Mouse (Mus musculus): ENCODE data around the gene Kcnip1.

Gene Kcnip1

DNA sequence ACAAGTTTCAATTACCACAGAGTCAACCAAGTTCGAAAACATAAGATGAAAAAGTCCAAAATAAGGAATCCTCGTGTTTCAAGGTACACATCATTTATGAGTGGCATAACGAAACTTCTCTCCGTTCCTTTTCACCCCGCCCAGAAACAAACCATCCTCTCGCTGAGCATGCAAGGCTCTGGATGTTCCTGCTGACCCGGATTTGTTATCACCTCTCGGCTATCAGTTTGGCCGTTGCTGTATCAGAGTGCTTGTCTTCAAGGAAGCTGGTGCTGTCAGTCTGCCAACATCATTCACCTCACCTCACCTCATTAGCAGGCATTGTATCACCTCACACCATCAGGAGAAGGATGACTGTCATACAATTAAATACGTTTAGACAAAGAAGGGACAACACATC is 90.6 kb downstream of the Kcnip1 start:
- no peak for DNase-seq (ENCODE audit: low read depth, low spot score)

DNA sequence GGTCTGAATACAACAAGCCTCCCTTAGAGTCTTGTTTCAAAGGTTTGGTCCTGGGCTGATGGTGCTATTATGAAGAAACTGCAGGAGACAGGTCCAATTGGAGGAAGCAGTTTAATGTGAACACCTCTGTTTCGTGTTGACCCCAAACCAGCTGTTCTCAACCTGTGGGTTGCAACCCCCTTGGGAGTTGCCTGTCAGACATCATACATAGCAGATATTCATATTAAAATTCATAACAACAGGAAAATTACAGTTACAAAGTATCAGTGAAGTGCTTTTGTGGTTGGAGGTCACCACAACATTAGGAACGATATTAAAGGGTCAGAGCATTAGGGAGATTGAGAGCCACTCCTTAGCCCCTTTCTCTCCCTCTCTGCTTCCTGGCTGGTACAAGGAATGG is 91.2 kb downstream of the Kcnip1 start:
- no peak for DNase-seq (ENCODE audit: low read depth, low spot score)

DNA sequence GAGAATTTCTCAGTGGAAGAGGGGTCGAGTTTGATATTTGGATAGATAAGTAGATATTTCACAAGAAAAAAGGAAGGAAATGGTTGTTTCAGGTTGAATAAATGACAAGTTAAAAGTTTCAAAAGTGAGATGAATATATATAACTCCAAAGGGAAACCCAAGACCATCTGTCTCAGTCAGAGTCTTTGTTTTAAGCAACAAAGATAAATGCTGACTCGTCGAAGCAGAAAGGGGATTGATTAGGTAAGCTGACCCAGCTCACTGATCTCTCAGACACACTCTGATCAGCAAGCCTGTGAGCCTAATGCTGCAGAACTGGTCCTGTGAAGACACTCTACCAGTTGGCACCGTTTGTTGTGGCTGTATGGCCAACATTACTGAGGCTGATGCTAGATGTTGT is 101.9 kb downstream of the Kcnip1 start:
- no peak for DNase-seq (ENCODE audit: low read depth, low spot score)

DNA sequence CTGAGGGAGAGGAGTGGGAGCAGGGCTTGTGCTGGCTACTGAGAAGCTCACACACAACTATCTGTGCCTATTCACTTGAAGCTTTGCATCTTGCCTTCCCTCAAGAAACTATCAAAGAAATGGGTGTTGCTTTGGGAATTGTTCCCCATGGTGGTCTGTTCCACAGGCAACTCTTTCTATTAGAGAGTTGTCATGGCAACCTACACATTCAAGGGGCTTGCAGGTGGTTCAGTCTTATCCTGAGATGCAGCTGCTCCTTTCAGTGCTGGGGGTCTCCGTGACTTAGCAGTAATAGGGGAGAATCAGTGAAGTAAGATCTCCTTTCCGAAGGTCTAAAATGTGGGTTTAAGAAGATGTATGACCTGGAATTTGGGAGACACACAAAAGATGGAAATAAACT is 102.6 kb downstream of the Kcnip1 start:
- DNase-seq (ENCODE audit: low read depth, low spot score): no peak

DNA sequence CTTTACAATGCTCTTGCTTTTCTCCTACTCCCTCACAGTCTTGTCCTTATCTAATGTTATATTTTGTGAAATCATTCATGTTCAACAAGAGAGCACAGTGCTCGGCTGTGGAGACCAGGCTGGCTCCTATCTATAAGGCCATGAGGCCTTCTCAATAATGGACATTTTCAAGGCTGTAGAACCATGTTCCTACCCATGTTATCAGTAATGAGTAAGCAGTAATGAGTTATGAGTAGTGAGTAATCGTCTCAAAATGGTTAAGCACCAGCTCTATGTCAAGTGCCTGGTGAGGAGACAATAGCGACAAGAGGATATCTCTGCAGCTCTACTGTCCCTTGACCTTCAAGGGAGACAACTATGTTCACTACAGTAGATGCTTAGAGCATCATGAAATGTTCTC is 105.3 kb downstream of the Kcnip1 start:
- DNase-seq (ENCODE audit: low read depth, low spot score): no peak

DNA sequence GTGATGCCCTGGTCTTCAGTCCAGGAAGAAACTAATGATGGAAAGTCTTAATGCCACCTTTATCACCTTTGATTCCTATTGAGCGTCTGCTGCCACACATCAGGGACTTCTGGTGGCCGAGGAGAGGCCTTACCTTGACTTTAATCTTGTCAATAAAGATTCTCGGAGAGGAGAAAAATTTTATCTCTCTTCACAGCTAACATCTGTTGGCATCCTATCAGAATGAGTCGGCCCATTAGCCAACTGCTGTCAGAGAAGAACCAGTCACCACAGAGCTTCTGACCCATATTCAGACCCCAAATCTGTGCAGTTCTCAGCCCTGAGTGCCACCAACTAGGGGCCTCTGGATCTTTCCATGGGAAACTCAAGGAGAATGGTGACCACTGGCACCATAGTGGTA is 107.0 kb downstream of the Kcnip1 start:
- no peak for DNase-seq (ENCODE audit: low read depth, low spot score)

DNA sequence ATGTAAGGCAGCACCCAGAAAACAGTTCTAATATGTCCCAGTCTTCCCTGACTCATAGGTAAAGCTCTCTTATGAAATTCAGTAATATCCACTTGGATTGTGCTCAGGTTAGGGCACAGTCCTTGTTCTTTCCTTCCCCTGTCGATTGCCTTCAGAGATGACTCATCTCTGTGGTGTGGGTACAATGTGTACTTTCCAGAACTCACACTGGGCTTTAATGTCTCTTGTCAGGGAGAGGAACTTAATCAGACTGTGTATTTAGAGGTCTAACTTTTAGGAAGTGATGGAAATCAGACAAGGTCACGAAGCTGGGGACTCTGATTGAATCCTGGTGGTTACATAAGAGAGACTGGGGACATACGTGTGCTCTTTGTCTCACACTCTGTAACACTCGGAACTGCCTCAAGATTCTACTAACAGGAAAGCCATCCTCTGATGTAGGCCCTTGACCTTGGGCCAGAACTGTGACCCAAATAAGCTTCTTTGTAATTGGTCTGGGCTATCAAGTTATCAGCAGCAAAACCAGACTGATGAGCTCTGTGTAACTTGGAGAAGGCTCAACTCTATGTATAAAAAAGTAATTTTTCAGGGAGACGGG is 110.1 kb downstream of the Kcnip1 start:
- peak; percentile 16 for DNase-seq (ENCODE audit: low read depth, low spot score)

DNA sequence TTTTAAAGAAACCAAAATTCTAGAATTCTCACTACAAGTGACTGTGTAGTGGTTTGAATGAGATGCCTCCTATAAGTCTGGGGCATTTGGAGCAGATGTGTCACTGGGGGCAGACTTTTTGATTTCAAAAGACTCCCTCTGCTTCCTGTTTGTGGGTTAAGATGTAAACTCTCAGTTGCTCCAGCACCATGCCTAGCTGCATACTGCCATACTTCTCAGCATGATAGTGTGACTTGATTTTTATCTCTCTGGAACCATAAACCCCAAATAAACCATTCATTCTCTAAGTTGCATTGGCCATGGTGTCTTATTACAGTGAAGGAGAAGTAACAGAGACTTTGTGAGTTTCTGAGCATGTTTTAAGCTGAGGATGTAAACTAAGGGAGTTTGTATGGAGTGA is 118.0 kb downstream of the Kcnip1 start:
- no peak for DNase-seq (ENCODE audit: low read depth, low spot score)

DNA sequence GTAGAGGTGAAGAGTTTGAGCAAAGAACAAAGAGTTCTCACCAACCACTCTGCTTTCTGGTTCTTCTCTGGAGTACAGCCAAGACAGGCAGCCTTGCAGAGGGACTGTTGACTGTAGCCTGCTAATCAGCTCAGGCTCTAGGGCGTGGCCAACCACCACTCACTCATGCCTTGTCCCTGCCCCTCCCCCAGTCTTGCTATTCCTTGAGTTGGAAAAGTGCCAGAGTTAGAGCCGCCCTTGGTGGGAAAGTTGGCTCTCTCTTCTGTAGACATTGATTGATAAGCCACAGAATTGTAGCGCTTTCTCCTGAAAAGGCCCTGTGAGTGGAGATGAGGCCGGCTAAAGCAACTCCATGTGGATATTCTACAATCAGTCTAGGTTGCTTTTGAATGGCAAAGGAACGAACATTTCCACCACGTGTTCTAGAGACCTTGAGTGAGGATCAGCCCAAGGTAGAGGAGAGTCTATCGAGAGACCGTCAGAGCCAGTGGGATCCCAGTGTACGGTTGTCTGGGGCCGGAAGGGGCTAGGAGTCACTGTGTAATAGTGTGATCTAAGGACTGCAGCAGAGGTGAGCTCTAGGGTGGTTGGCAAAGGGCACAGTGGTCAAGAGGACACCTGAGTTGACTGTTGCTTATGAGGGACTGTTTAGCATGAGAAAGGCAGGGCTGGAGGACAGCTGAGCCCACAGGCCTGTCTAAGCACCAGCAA is 119.7 kb downstream of the Kcnip1 start:
- no peak for DNase-seq (ENCODE audit: low read depth, low spot score)

DNA sequence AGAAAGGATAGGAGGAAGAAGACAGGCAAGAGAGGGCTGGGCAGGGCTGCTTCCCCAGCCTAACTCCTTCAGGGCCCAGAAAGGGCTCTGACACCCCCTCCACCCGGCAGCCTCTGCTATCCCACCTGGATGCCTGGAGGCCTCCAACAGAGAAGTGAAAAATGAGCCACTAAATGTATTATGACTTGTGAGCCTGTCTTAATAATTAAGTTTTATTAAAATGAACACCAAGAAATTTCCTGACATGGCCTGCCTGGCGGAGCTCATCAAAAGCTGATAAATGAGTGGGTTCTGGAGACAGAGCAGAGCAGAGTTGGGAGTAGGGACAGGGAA is 120.3 kb downstream of the Kcnip1 start:
- no peak for DNase-seq (ENCODE audit: low read depth, low spot score)

DNA sequence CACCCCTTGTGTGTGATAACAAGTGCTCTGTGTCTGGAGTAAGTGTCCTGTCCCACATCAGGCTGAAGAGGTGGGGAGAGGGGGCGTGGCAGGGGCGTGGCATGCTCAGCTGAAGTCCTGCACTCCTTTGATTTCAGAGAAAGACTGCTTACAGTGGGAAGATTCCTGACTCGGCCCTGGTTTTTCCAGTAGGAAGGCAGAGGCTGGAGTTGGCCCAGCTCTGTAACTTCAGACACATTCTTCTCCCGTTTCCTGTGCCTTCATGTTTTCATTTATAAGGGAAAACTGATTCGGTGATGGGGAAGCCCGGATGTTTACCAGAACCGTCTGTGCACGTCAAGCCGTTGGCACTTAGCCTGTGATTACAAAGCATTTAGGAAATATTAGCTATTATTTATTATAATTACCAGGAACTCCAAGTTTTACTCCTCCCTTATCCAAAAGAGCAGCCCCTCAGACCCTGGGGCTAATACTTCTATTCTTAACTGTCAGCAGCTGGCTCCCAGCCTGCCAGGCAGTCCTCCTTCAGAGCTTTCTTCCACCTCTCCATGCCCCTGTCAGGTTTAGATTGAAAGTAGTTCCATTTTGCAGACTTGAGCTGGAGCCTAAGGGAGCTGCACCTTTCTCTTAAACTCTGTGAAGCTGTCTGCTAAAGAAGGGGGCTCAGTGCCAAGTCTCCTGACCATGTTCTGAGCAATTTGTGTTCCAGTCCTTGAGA is 120.8 kb downstream of the Kcnip1 start:
- peak; percentile 16 for DNase-seq (ENCODE audit: low read depth, low spot score)

DNA sequence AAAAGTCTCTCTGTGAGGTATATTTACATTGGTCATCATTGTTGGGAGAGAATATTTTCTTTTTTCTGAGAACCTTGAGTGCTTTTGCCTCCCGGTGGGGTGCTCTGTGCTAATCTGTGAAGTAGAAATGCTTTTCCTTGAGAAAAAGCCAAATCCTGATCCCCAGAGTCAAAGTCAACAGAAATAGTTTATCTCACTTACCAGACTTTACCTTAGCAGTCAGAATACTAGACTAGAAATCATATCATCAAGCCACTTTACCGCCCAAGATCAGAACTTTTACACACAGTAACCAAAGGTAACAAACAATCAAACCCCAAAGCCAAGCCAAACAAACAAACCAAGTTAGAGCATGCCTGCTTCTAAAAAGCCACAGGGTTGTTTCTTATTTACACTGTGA is 122.7 kb downstream of the Kcnip1 start:
- no peak for DNase-seq (ENCODE audit: low read depth, low spot score)

DNA sequence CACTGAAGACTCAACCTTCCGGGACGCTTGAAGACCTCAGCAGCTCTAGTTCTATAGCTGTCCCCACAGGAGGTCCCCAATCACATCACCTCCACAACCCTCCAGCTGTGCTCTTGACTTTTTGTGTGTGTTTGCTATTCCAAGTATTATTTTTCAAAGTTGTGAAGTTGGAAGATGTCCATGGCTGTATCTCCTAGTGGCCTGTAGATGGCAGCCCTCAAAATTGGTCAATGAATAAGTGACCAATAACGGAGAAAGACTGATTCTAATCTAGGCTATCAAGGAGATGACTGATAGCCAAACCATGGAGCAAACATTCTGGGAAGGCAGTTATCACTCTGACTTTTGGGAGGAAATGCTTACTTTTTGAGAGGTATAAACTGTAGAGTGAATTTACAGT is 123.4 kb downstream of the Kcnip1 start:
- no peak for DNase-seq (ENCODE audit: low read depth, low spot score)

DNA sequence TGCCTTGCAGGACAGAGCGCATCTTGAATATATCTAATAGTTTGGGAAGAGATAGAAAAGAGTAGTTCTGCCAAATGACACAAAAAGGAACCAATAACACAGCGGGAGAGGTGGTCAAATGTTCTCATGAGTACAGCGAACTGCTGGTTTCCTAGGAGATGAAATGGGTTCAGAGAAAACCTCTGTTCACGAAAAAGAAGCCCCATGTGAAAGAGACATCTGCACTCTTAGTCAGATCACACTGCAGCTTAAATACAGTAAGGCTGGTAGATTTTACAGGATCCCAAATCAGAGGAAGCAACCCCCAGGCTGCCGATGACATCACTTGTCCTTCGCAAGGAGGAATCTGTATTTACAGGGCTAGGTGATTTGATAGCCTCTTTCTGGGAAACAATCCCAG is 126.2 kb downstream of the Kcnip1 start:
- DNase-seq (ENCODE audit: low read depth, low spot score): no peak

DNA sequence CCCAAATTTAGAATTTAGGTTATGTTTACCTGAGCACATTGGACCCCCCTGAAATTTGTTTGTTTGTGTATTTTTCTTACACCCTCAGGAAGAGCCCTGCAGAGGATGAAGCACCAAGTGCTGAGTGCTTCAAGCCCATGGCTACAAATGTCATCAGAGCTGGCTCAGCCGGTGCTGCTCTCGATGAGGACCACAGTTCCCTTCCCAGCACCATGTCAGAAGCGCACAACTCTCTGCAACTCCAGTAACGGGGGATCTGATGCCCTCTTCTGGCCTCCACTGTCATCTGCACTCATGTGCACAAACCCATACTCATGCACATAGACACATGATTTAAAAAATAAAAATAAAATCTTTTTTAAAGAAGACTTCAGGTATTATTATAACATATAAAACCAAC is 128.7 kb downstream of the Kcnip1 start:
- no peak for DNase-seq (ENCODE audit: low read depth, low spot score)

DNA sequence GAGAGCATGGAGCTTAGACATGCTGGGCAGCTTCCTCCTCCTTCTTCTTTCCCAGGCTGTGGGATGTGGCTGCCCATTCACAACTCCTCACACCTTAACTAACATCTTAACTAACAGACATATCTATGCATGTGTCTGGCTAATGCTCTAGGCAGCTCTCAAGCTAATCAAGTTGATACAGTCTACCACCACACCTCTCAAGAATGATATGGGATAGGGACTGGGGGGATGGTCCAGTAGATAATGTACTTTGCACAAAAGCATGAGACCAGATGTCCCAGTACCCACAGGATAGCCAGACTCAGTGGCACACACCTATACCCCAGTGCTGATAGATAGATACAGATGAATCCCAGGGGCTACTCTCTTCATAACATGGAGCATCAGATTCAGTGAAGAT is 131.1 kb downstream of the Kcnip1 start:
- DNase-seq (ENCODE audit: low read depth, low spot score): no peak

DNA sequence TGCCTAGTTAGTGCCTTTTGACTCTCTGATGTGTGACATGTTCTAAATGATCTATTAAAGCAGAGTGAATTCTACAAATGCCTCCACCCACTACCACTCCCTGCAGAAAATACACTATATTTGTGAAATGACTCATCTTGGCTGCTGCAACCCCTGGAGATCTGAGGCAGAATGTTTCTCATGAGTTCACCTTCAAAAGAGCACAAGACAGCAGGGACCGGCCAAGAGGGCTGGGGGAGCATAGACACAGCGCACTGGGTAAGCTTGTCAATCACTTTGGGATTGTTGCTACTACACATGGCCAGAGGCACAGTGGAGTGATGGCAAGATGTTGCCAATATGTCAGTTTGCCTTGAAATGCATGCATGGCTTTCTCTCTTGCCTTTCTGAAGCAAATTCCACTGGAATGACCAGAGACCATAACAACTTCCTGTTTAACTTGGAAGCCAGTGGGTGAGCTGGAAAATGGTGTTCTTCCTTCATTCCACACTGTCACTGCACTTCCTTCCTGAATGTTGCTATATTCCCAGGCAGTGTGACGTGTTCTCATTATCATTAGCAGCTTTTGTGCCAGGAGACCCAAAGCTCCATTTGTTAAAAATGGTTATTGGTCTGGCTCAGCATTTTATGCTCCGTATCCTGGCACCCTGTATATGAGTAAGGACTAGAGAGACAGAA is 131.9 kb downstream of the Kcnip1 start:
- peak; percentile 32 for DNase-seq (ENCODE audit: low read depth, low spot score)

DNA sequence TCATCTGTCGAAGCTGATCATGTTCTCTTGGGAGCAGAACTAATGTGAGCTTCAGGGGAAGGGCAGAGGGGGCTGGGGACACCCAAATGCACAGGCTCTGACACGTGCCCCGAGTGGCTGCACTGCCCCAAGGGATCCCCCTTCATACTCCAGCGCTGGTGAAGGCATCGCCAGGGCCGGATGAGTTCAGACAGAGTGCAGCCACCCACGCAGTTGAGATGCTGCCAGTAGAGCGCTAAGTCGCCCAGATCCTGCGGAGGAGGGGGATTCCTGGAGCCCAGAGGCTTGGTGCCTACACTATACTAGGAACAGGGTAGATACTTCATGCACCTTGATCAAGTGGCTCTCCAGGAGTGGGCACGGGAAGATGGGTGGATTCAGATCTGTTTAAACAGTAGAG is 143.3 kb downstream of the Kcnip1 start:
- DNase-seq (ENCODE audit: low read depth, low spot score): peak; percentile 5

DNA sequence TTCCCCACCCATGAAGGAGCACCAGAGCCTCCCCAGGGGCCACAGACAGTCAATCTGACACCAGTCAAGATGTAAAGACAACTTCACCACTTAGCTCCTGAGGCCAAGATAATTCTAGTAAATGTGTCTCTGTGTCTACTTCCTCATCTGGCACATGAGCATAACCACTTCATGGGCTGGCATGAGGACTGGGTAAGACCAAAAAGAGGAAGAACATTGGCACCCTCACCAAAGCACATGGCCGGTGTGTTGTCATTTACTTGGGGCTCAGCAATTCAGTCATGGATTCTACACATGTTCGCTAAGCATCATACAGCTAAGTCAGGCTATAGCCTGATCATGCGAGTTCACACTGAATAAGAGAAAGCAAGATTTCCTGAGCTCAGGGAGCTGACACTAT is 144.3 kb downstream of the Kcnip1 start:
- DNase-seq (ENCODE audit: low read depth, low spot score): no peak

DNA sequence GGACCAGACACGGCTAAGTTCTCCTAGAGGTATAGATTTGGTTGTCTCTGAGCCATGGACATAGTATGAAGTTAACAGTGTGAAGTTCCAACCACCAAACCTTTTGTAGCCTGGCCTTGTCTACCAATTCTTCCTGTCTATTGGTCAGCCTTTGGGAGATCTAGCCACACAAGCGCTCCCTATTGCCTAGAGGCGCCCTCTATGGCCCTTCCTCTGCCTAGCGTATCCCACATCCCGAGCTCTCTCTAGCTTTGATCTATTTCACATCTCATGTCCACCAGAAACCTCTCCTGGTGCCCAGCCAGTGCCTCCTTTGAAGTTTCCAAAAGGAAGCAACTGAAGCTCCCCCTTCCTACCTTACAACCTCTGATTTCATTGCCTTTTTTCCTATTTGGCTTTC is 147.0 kb downstream of the Kcnip1 start:
- no peak for DNase-seq (ENCODE audit: low read depth, low spot score)

DNA sequence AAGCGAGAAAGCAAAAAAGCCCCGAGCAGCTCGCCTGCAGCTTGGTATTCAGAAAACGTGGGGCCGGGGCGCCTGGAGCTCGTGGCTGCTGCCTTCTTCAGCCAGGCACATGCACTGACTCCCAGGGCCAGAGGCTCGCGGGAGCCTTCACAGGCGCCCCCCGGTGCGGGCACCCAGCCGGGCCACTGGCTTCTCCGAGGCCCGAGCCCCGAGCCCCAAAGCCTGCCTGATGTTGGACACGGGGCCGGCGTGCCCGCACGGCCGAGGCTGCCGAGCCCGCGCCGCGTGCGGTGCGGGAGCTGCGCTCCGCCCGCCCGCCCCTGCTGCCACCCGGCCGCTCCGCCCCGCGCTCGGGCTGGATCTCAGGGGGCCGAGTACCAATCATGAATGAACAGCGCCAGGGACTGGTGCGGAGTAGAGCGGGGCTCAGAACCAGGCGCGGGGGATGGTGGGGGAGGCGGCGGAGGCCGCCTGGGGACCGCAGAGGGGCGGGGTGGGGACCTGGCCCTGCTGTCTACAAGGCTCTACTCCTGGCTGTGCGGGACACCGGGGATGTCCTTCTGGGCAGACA is 149.6 kb downstream of the Kcnip1 start:
- no peak for DNase-seq (ENCODE audit: low read depth, low spot score)

DNA sequence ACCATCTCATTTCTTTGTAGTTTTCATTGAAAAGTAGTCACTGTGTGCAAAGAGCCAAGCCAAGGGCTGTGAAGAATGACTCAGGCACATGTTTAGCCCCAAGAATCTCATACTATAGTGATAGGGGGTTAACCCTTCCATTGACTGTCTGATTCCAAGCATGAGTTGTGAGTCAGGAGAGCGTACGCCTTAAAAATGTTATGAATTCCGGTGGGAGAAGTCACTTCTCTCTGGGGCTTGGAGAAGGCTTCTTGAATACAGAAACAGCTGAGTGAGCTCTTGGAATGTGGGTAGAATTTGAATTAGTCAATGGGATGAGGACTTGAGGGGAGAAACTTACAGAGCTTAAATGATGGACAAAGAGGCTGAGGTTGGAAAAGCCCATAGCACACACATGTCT is 153.9 kb downstream of the Kcnip1 start:
- no peak for DNase-seq (ENCODE audit: low read depth, low spot score)
